Mouse (Mus musculus) liver, embryonic 14.5 days (tissue): ENCODE results near the gene Ado.

Experiments
- CTCF ChIP-seq: IDR thresholded peaks from 2 replicates; pipeline ENCODE4 v1.5.1; 2016; ENCODE audit warnings: antibody characterized with exemption, low read depth, control low read depth
- EP300 ChIP-seq: IDR thresholded peaks from 2 replicates; pipeline ENCODE4 v1.6.1; 2016; ENCODE audit warnings: antibody characterized with exemption, low read depth

- TF ChIP-seq CTCF: no peak
- TF ChIP-seq EP300: no peak
Measured at GRCm38 (mm10) chr10:67566104-67566503, 17.3 kb upstream of the Ado start.
